Mouse (Mus musculus) liver, embryonic 16.5 days (tissue): ENCODE data around the gene Chrm4. TPM values are rescaled to one million over a fixed set of nuclear protein-coding genes. Genes with fewer than 3 reads are reported as not detected.

ENCODE experiments used
- ATAC-seq: fragments of 200-750 bp; cut with Nextera tagmentation; 2 replicates; pipeline ENCODE4 v1.8.0; 2017; ENCODE audit warnings: low read depth, mild to moderate bottlenecking, moderate number of reproducible peaks, moderate library complexity
- H3K27ac ChIP-seq: fragments of 300-500 bp; sonication (generic); 2 replicates; pipeline ENCODE4 v1.5.1; 2014; ENCODE audit warnings: mild to moderate bottlenecking, low read length
- H3K27me3 ChIP-seq: fragments of 300-500 bp; sonication (generic); 2 replicates; pipeline ENCODE4 v1.6.1; 2014; ENCODE audit warnings: low read depth, low read length, mixed read lengths; ENCODE audit not compliant: control insufficient read depth, insufficient read depth
- H3K36me3 ChIP-seq: fragments of 300-500 bp; sonication (generic); 2 replicates; pipeline ENCODE4 v1.6.1; 2014; ENCODE audit warnings: mild to moderate bottlenecking; ENCODE audit not compliant: control insufficient read depth, insufficient read depth
- H3K4me1 ChIP-seq: fragments of 300-500 bp; sonication (generic); 2 replicates; pipeline ENCODE4 v1.6.1; 2014; ENCODE audit warnings: low read depth, low read length, mixed read lengths; ENCODE audit not compliant: control insufficient read depth
- H3K4me2 ChIP-seq: fragments of 300-500 bp; sonication (generic); 2 replicates; pipeline ENCODE4 v1.6.1; 2014; ENCODE audit warnings: low read depth, low read length, mixed read lengths
- H3K4me3 ChIP-seq: fragments of 300-500 bp; sonication (generic); 2 replicates; pipeline ENCODE4 v1.5.1; 2014; ENCODE audit warnings: low read depth, mild to moderate bottlenecking, low read length
- H3K9ac ChIP-seq: fragments of 300-500 bp; sonication (generic); 2 replicates; pipeline ENCODE4 v1.6.1; 2014; ENCODE audit warnings: low read depth, low read length
- H3K9me3 ChIP-seq: fragments of 300-500 bp; sonication (generic); replicated peaks from 2 replicates; pipeline ENCODE4 v1.6.1; 2016; ENCODE audit warnings: low read length; ENCODE audit not compliant: control insufficient read depth
- WGBS: fragments of 180-500 bp; shearing (Covaris S2); extraction: QIAGEN DNeasy Blood & Tissue Kit; methylation state at CpG from one replicate; pipeline ENCODE4 v1.1.7; 2014; ENCODE audit not compliant: insufficient replicate concordance; 5-methylcytosine and 5-hydroxymethylcytosine counted together
- polyA plus RNA-seq: library from polyadenylated mRNA; unstranded; fragments of >200 nt; fragmentation: Nextera tagmentation; extraction: Ambion mirVana; gene quantifications from 2 replicates; pipeline ENCODE4 v1.2.1, GENCODE M21; 2015

Gene Chrm4
- polyA plus RNA-seq, 1 experiment from 2014 or later = 0.06 TPM

- no peak for ATAC-seq
- peak overlapping the region; percentile 36 for H3K4me2 ChIP-seq
- H3K36me3 ChIP-seq = no peaks in the 10 kb centered on the region
- no peaks in the 10 kb centered on the region for H3K9me3 ChIP-seq
- peak overlapping the region; percentile 61; the same call in 1 of the 2 replicates for H3K27ac ChIP-seq
- peaks cover 29% of the 10 kb centered on the region for H3K4me1 ChIP-seq
- H3K9ac ChIP-seq = no peak overlapping the region
- peaks cover 16% of the 10 kb centered on the region for H3K27me3 ChIP-seq
- peak overlapping the region; percentile 86 for H3K4me3 ChIP-seq
- 35% methylated on average over 3 of the region's 3 CpGs for WGBS
Measured at GRCm38 (mm10) chr2:91964610-91965204, 37.7 kb downstream of the Chrm4 start.

DNA sequence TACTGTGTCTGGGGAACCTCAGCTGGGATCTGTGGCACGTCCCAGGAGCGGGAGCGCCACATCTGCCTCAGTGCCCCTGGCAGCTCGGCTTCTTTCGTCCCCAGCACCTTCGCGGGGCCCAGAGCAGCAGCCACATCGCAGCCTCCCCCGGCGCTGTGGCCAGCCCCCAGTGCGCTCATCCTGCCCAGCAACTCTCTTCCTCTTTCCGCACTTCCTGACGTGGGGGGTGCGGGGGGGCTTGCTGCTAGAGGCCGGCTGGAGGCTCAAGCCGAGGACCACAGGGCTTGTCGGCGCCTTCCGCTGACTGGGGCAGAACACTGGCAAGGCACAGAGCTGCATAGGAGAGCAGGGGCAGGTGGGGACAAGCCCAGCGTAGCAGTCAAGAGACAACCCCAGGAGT lies 38.4 kb downstream of the Chrm4 start:
- Histone ChIP-seq H3K36me3 (no peaks in the 10 kb centered on the region), H3K27me3 (peaks cover 21% of the 10 kb centered on the region), H3K9ac (peak overlapping the region; percentile 10), H3K4me3 (peak overlapping the region; percentile 86), H3K4me1 (peaks cover 27% of the 10 kb centered on the region), H3K9me3 (no peaks in the 10 kb centered on the region), H3K27ac (peak overlapping the region; percentile 61), H3K4me2 (peak overlapping the region; percentile 36)
- no peak for ATAC-seq
- 8% methylated on average over 20 of the region's 20 CpGs for WGBS

- H3K9me3 ChIP-seq = no peaks in the 10 kb centered on the region
- ATAC-seq = no peak
- WGBS = 45% methylated on average over 5 of the region's 5 CpGs
- peaks cover 24% of the 10 kb centered on the region for H3K4me1 ChIP-seq
- H3K4me2 ChIP-seq = no peak overlapping the region
- no peak overlapping the region for H3K27ac ChIP-seq
- peaks cover 30% of the 10 kb centered on the region for H3K27me3 ChIP-seq
- no peak overlapping the region for H3K9ac ChIP-seq
- H3K36me3 ChIP-seq = no peaks in the 10 kb centered on the region
- H3K4me3 ChIP-seq = no peak overlapping the region
Measured at GRCm38 (mm10) chr2:91966367-91966766, 39.3 kb downstream of the Chrm4 start.

GRCm38 (mm10) chr2:91967962-91968361 lies 40.9 kb downstream of the Chrm4 start:
- no peak overlapping the region for H3K4me2 ChIP-seq
- peaks cover 13% of the 10 kb centered on the region for H3K4me1 ChIP-seq
- H3K27ac ChIP-seq = no peak overlapping the region
- no peak overlapping the region for H3K9ac ChIP-seq
- ATAC-seq = no peak
- WGBS = 35% methylated on average over 11 of the region's 11 CpGs
- H3K4me3 ChIP-seq = no peak overlapping the region
- peaks cover 46% of the 10 kb centered on the region for H3K27me3 ChIP-seq
- no peaks in the 10 kb centered on the region for H3K36me3 ChIP-seq
- H3K9me3 ChIP-seq = no peaks in the 10 kb centered on the region

- no peaks in the 10 kb centered on the region for H3K36me3 ChIP-seq
- 17% methylated on average over 21 of the region's 21 CpGs for WGBS
- peak overlapping the region; percentile 20; the same call in 1 of the 2 replicates for H3K4me2 ChIP-seq
- H3K27ac ChIP-seq = peak overlapping the region; percentile 70
- H3K4me1 ChIP-seq = peaks cover 12% of the 10 kb centered on the region
- no peak overlapping the region for H3K4me3 ChIP-seq
- H3K9me3 ChIP-seq = no peaks in the 10 kb centered on the region
- no peak overlapping the region for H3K9ac ChIP-seq
- ATAC-seq = peak; percentile 58
- peaks cover 68% of the 10 kb centered on the region for H3K27me3 ChIP-seq
Measured at GRCm38 (mm10) chr2:91971231-91972097, 44.4 kb downstream of the Chrm4 start.

- peak; percentile 47 for ATAC-seq
- Histone ChIP-seq H3K4me1 (peaks cover 12% of the 10 kb centered on the region), H3K4me2 (0 out of 2 replicates have a peak overlapping the region, but pooled peaks have one; percentile 20), H3K9me3 (no peaks in the 10 kb centered on the region), H3K36me3 (no peaks in the 10 kb centered on the region), H3K9ac (no peak overlapping the region), H3K4me3 (no peak overlapping the region), H3K27ac (peak overlapping the region; percentile 70), H3K27me3 (peaks cover 75% of the 10 kb centered on the region)
- 9% methylated on average over 13 of the region's 13 CpGs for WGBS
Measured at GRCm38 (mm10) chr2:91972121-91972566, 45.1 kb downstream of the Chrm4 start.

GRCm38 (mm10) chr2:91973416-91974135 lies 46.5 kb downstream of the Chrm4 start:
- H3K4me3 ChIP-seq = no peak overlapping the region
- WGBS = 46% methylated on average over 7 of the region's 7 CpGs
- peaks cover 88% of the 10 kb centered on the region for H3K27me3 ChIP-seq
- H3K27ac ChIP-seq = no peak overlapping the region
- H3K9ac ChIP-seq = no peak overlapping the region
- no peaks in the 10 kb centered on the region for H3K9me3 ChIP-seq
- H3K4me1 ChIP-seq = peaks cover 15% of the 10 kb centered on the region
- H3K4me2 ChIP-seq = no peak overlapping the region
- ATAC-seq = no peak
- no peaks in the 10 kb centered on the region for H3K36me3 ChIP-seq

- peak within 1 kb of the TSS; percentile 50 for H3K4me2 ChIP-seq
- no peaks in the 10 kb centered on the region for H3K9me3 ChIP-seq
- 3% methylated on average over 74 of the region's 79 CpGs for WGBS
- no peak for ATAC-seq
- peak within 1 kb of the TSS; percentile 33 for H3K4me3 ChIP-seq
- H3K27ac ChIP-seq = no peak within 1 kb of the TSS
- no peak within 1 kb of the TSS for H3K9ac ChIP-seq
- peaks cover 14% of the 10 kb centered on the region for H3K4me1 ChIP-seq
- H3K27me3 ChIP-seq = peaks cover 75% of the 10 kb centered on the region
- no peaks in the 10 kb centered on the region for H3K36me3 ChIP-seq
Measured at GRCm38 (mm10) chr2:91975581-91976541, 48.8 kb downstream of the Chrm4 start, which contains the start of gene Dgkz. Dgkz (minus strand) TSS chr2:91975864.
